Mouse (Mus musculus) bone marrow macrophage, adult 2 months (primary cell): ENCODE data around the gene Zdhhc17.

Experiments used
- CTCF ChIP-seq: IDR thresholded peaks from 2 replicates; pipeline ENCODE4 v1.5.1; 2012; ENCODE audit warnings: low read depth, mild to moderate bottlenecking, low read length, moderate library complexity
- POLR2A ChIP-seq: IDR thresholded peaks from 2 replicates; pipeline ENCODE4 v1.6.1; 2012; ENCODE audit warnings: mild to moderate bottlenecking, low read depth, low read length, borderline replicate concordance

GRCm38 (mm10) chr10:111051606-111052005, 41.7 kb upstream of the Zdhhc17 start:
- no peak for TF ChIP-seq CTCF
- TF ChIP-seq POLR2A: no peak
